Mouse (Mus musculus): ENCODE results near the gene Pcbp1. TPM values are rescaled to one million over a fixed set of nuclear protein-coding genes. Genes with fewer than 3 reads are reported as not detected.

The Pcbp1 gene
- polyA plus RNA-seq, 1 experiment from 2014 or later, result 316 TPM

DNA sequence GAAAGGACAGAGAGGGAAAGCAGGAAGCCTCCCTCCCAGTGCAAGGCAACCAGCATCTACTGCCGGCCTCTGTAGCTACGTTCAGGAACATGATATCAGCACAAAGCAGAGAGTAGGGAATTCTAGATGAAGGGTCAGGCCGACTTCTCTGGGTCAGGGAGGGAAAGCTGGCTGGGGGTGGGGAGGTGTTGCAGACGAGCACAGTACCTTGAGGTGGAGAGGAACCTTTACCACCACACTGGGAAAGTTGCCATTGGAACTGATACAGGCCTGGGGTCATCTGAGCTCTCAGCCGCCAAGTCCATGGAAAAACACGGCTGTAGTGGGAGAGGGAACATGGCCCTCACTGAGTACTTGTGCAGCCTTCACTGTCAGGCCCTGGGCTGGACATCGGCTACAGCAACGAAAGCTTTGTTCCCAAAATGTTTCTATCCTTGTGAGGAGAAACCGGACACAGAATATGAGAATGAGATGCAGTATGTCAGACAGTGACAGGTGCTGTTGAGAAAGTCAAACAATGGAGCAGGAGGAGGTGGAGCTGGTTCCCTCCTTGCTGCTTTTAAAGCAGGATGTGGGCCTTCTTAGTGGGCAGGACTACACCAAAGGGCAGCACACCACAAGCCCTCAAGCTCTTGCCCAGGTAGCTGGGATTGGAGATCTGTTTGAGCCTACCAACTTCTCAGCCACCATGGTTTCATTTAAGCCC is 50.5 kb downstream of the Pcbp1 start:
- Histone ChIP-seq H3K4me1 (replicated peaks; ENCODE audit: control insufficient read depth, insufficient read depth, low read length) (peaks cover 23% of the 10 kb centered on the region), H3K27me3 (ENCODE audit: control insufficient read depth, insufficient read depth, low read length) (no peaks in the 10 kb centered on the region), H3K4me2 (replicated peaks) (no peak overlapping the region), H3K4me3 (replicated peaks; ENCODE audit: low read length) (no peak overlapping the region), H3K9ac (no peak overlapping the region), H3K9me3 (ENCODE audit: control insufficient read depth, low read length) (no peaks in the 10 kb centered on the region), H3K36me3 (replicated peaks; ENCODE audit: control insufficient read depth, insufficient read depth) (0 out of 2 replicates have a peak, but pooled peaks cover under 1% of the 10 kb centered on the region), H3K27ac (no peak overlapping the region)
- no peak for ATAC-seq (ENCODE audit: low FRiP score)
- WGBS, result 82% methylated on average over 9 of the region's 9 CpGs
- DNase-seq (ENCODE audit: low spot score), result no peak

DNA sequence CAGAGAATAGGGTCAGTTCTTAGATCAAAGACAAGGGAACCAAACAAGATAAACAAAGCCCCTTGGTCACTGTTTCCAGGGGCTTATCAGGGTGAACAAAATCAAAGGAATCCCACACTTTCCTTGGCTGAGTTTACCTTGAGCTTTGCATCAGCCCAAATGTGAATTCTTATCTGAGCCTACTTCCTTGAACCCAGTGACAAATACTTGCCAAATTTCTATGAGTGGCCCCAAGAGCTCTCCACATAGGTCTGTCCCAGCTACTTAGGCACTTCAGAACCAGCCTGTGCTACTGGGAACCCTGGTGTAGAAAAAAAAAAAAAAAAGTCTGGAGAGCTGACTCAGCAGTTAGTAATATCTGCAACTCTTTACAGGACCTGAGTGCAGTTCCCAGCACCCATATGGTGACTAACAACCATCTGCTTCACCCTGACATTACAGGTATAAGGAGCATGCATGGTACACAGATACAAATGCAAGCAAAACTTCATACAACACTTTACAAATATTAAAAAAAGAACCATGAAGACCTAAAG is 51.4 kb downstream of the Pcbp1 start:
- Histone ChIP-seq H3K4me3 (replicated peaks; ENCODE audit: low read length) (no peak overlapping the region), H3K27me3 (ENCODE audit: control insufficient read depth, insufficient read depth, low read length) (no peaks in the 10 kb centered on the region), H3K36me3 (replicated peaks; ENCODE audit: control insufficient read depth, insufficient read depth) (0 out of 2 replicates have a peak, but pooled peaks cover 10% of the 10 kb centered on the region), H3K4me1 (replicated peaks; ENCODE audit: control insufficient read depth, insufficient read depth, low read length) (peaks cover 17% of the 10 kb centered on the region), H3K9me3 (ENCODE audit: control insufficient read depth, low read length) (no peaks in the 10 kb centered on the region), H3K4me2 (replicated peaks) (no peak overlapping the region), H3K9ac (no peak overlapping the region), H3K27ac (no peak overlapping the region)
- no peak for ATAC-seq (ENCODE audit: low FRiP score)
- no peak for DNase-seq (ENCODE audit: low spot score)

Small RNA genes within 50 kb of the gene (microRNA-seq; reads per million reads assigned to microRNA genes)
- gene Gm22184, result not detected

Other genes starting within 250 kb of the Pcbp1 start
- 114 and 115 TPM in 2 replicates for gene Fam136a, start 160.7 kb downstream of the Pcbp1 start, polyA plus RNA-seq (2014; fragmentation: Nextera tagmentation; extraction: Ambion mirVana)
- 345 and 410 TPM in 2 replicates for gene Snrpg, start 155.0 kb downstream of the Pcbp1 start, polyA plus RNA-seq (2014; fragmentation: Nextera tagmentation; extraction: Ambion mirVana)
- 94.9 and 99.9 TPM in 2 replicates for gene Pcyox1, start 129.2 kb downstream of the Pcbp1 start, polyA plus RNA-seq (2014; fragmentation: Nextera tagmentation; extraction: Ambion mirVana)
- 267 and 306 TPM in 2 replicates for gene Tia1, start 122.1 kb downstream of the Pcbp1 start, polyA plus RNA-seq (2014; fragmentation: Nextera tagmentation; extraction: Ambion mirVana)
- gene Gm44790, start 99.7 kb downstream of the Pcbp1 start, polyA plus RNA-seq (2014; fragmentation: Nextera tagmentation; extraction: Ambion mirVana), result not detected in 2 replicates
- 19.2 and 21.6 TPM in 2 replicates for gene C87436, start 87.9 kb downstream of the Pcbp1 start, polyA plus RNA-seq (2014; fragmentation: Nextera tagmentation; extraction: Ambion mirVana)
- 0.26 and 0.86 TPM in 2 replicates for gene Asprv1, start 101.8 kb upstream of the Pcbp1 start, polyA plus RNA-seq (2014; fragmentation: Nextera tagmentation; extraction: Ambion mirVana)
- 16.6 and 19.6 TPM in 2 replicates for gene Mxd1, start 142.8 kb upstream of the Pcbp1 start, polyA plus RNA-seq (2014; fragmentation: Nextera tagmentation; extraction: Ambion mirVana)
- gene Snrnp27, start 158.2 kb upstream of the Pcbp1 start, polyA plus RNA-seq (2014; fragmentation: Nextera tagmentation; extraction: Ambion mirVana), result 95.1 and 99.1 TPM in 2 replicates
- gene Gmcl1, start 207.1 kb upstream of the Pcbp1 start, polyA plus RNA-seq (2014; fragmentation: Nextera tagmentation; extraction: Ambion mirVana), result 40.8 and 44.8 TPM in 2 replicates

All from hindbrain, embryonic 14.5 days (tissue).